In the genomic region with DNA sequence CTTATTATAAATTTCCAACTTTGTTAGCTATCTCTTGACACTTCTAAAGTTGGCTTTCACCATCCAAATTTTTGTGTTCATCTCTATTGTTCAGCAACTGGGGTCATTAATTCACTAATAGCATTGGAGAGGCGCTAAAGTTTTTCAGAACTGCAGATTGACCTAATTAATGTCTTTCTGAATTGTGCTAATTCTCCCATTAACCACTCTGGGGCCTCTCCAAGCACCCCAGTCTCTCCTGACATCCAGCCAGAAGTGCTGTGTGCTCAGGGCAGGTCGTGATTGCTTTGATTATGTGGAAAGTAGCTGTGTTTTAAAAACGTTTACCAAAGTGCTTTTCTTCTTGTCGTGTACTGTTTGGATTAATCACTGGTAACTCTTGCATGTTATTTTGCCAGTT, we compare ENCODE assay signal across 25 mouse cellular contexts.
DNase-seq lines count a peak whose midpoint lies in the region; ATAC-seq and TF ChIP-seq lines count a peak whose summit lies in the region.
"Had no signal": no experiment of that assay in that cellular context is flagged by ENCODE, and none has a peak within 500 bp of the region (broad histone marks: within the 10 kb centered on the region; RNA-seq: fewer than 3 reads in every experiment).

No protein-coding gene starts in this region.

- no peaks in the 10 kb centered on the region for H3K9me3 ChIP-seq in forebrain, embryonic 14.5 days (replicated peaks; ENCODE audit: control insufficient read depth, low read length)
- no peaks in the 10 kb centered on the region for H3K9me3 ChIP-seq in forebrain, embryonic 16.5 days (ENCODE audit: control insufficient read depth, low read length)
- H3K9me3 ChIP-seq: G1E had no signal

- TF ChIP-seq CTCF in brain, embryonic 14.5 days (IDR thresholded peaks at IDR 0.05; ENCODE audit: borderline replicate concordance, extremely low read depth, insufficient read depth, insufficient read length): no peak

- no peak for ATAC-seq in forebrain, embryonic 14.5 days
- no peak for ATAC-seq in forebrain, embryonic 16.5 days
- ATAC-seq: activated CD4-positive, CD25-positive, alpha-beta regulatory T cell, adult 4 months; CD4-positive, CD25-positive, alpha-beta regulatory T cell, adult 4 months; Patski had no signal

- H3K36me3 ChIP-seq in forebrain, embryonic 14.5 days (ENCODE audit: control insufficient read depth, insufficient read depth, low read length): no peaks in the 10 kb centered on the region
- H3K36me3 ChIP-seq in forebrain, embryonic 16.5 days (ENCODE audit: control insufficient read depth, insufficient read depth): no peaks in the 10 kb centered on the region
- H3K36me3 ChIP-seq: G1E had no signal

- no peaks in the 10 kb centered on the region for H3K4me1 ChIP-seq in forebrain, embryonic 14.5 days (ENCODE audit: control insufficient read depth, insufficient read depth, low read length)
- H3K4me1 ChIP-seq in forebrain, embryonic 16.5 days (replicated peaks; ENCODE audit: control insufficient read depth, insufficient read depth, low read length): no peaks in the 10 kb centered on the region

- no peak overlapping the region for H3K4me3 ChIP-seq in forebrain, embryonic 14.5 days (ENCODE audit: low read depth, low read length)
- H3K4me3 ChIP-seq in forebrain, embryonic 16.5 days (replicated peaks; ENCODE audit: low read length): no peak overlapping the region

- WGBS in forebrain, embryonic 14.5 days: 14% methylated on average over 4 of the region's 4 CpGs
- 5% methylated on average over 4 of the region's 4 CpGs for WGBS in forebrain, embryonic 16.5 days

- TF ChIP-seq POLR2A in brain, embryonic 14.5 days (IDR thresholded peaks at IDR 0.05; ENCODE audit: borderline replicate concordance, extremely low read depth, insufficient read depth, insufficient read length, poor library complexity, severe bottlenecking): no peak

- H3K27me3 ChIP-seq in forebrain, embryonic 14.5 days (replicated peaks; ENCODE audit: control insufficient read depth, insufficient read depth, low read length): no peaks in the 10 kb centered on the region
- peaks cover 2% of the 10 kb centered on the region; the same call in 1 of the 2 replicates for H3K27me3 ChIP-seq in forebrain, embryonic 16.5 days (replicated peaks; ENCODE audit: control insufficient read depth, insufficient read depth, low read length)
- H3K27me3 ChIP-seq: CH12.LX, Patski had no signal

- H3K27ac ChIP-seq in forebrain, embryonic 14.5 days (ENCODE audit: low read depth, low read length): no peak overlapping the region
- H3K27ac ChIP-seq in forebrain, embryonic 16.5 days (ENCODE audit: low read length): no peak overlapping the region

- DNase-seq in forebrain, embryonic 14.5 days (ENCODE audit: low spot score): peak; percentile 49
- DNase-seq in retina, postnatal 1 day: peak; percentile 44
- no peak for DNase-seq in retina, embryonic 14.5 days (ENCODE audit: low spot score)
- DNase-seq in Muller cell, postnatal 12 days (ENCODE audit: inconsistent ontology term): peak; percentile 71
- DNase-seq in brain, embryonic 14.5 days (ENCODE audit: low read depth): peak; percentile 64
- DNase-seq in spleen, adult 12 weeks (ENCODE audit: low spot score): no peak
- DNase-seq in adrenal gland, postnatal 4 days (ENCODE audit: low spot score in 2 of 2): no peak
- DNase-seq: adrenal gland, adult 2 months; adrenal gland, adult 8-10 months; adrenal gland, postnatal 10 days; adrenal gland, postnatal 14 days; adrenal gland, postnatal 25 days; adrenal gland, postnatal 36 days; B cell, adult 2 months; cerebellum, adult 11 months; cerebellum, adult 11-12 months; cerebellum, adult 18-20 months; cerebellum, adult 2 months; cerebellum, adult 8-10 months had no signal

- H3K4me2 ChIP-seq in forebrain, embryonic 14.5 days (ENCODE audit: low read length): no peak overlapping the region
- no peak overlapping the region for H3K4me2 ChIP-seq in forebrain, embryonic 16.5 days (ENCODE audit: low read length)

- H3K9ac ChIP-seq in forebrain, embryonic 14.5 days (ENCODE audit: low read length): no peak overlapping the region
- no peak overlapping the region for H3K9ac ChIP-seq in forebrain, embryonic 16.5 days (replicated peaks; ENCODE audit: low read depth, low read length)

Comparison
In these comparisons a context has a peak if more than half of its experiments do, and no peak if none do; other contexts are left out.
1. DNase-seq: peak in forebrain, embryonic 14.5 days (single experiment), retina, postnatal 1 day (single experiment), Muller cell, postnatal 12 days (single experiment) and brain, embryonic 14.5 days (single experiment); none in retina, embryonic 14.5 days (single experiment), spleen, adult 12 weeks (single experiment) and adrenal gland, postnatal 4 days (0 of 2).